Mouse (Mus musculus): ENCODE measurements around the gene Hsd17b13. TPM values are rescaled to one million over a fixed set of nuclear protein-coding genes. Genes with fewer than 3 reads are reported as not detected.
"Not testable (repeated sequence)": the region's sequence is repeated elsewhere in the genome, so short reads cannot be mapped to it uniquely, and the experiment has no call there.

Hsd17b13 gene
- total RNA-seq, 4 experiments from 2014 or later: not detected

DNA sequence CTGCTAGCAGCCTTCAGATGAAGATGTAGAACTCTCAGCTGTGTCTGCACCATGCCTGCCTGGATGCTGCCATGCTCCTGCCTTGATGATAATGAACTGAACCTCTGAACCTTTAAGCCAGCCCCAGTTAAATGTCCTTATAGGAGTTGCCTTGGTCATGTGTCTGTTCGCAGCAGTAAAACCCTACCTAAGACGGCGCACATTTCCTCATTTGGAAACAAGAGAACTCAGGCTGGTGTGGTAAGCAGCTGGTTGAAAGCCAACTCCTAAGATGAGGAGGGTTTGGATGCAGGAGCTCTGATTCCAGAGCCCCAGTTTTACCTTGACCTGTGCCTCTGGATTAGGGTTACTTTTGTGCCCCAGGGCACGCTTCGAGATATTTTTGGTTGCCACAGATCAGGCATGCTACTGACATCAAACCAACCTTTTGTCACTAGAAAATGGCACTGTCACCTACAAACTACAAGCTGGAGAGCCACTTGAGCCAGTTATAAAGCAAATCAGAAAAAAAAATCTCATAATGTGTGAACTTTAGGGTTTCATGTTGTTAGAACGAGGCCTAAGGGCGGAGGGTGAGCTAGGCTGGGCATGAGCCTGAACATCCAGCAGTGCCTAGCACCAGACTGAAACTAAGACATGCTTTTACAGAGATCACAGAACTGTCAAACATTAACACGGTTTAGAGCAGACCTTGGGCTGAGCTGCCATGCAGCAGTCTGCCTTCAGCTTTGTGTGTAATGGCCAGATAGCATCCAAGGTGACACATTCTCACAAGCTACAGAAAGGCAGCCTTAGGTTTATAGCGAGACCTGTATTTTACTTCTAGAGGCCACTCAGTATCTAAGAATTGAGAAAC, 3.7 kb upstream of the Hsd17b13 start:
- DNase-seq: no peak

DNA sequence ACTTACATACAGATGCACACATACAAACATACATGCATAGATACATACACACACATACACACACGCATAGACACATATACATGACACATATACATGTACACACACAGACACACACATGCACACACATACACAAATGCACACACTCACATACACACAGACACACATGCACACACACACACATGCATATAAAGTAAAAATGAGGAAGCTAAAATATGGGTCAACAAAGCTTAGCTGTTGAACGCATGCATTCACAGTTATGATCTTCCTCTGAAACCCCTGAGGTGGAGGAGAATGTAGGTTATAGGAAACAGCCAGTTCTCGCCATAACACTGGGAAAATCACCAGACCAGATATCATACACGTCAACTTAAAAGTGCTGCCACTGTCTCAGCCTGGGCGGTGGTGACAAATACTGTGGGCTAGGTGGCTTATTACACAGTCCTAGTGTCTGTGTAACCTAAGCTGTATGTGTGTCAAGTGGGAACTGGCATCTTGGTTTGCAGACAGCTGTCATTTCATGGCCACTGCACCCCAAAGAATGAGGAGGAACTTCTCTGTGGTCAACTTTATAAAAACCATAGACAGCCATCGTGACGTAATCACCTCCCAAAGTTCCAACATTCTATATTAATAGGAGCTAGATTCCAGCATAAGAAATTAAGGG, 829 bp upstream of the Hsd17b13 start:
- DNase-seq: no peak

DNA sequence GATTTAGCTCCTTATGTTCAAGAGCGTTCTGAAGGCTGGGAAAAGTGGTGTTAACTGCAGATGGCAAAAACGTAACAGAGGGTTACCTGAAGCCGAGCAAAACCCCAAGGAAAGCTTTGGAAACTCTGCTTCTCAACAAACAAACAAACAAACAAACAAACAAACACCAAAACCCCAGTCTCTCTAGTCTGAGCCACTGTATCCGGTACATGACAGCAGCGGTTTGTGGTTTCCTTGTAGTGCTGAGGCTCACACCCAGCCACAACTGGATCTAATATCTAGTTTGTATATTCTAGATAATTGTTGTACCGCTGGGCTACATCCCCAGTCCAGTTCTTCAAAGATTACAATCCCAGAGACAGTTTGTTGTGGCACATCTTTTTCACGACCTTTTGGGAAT, 1.5 kb downstream of the Hsd17b13 start:
- DNase-seq: no peak

DNA sequence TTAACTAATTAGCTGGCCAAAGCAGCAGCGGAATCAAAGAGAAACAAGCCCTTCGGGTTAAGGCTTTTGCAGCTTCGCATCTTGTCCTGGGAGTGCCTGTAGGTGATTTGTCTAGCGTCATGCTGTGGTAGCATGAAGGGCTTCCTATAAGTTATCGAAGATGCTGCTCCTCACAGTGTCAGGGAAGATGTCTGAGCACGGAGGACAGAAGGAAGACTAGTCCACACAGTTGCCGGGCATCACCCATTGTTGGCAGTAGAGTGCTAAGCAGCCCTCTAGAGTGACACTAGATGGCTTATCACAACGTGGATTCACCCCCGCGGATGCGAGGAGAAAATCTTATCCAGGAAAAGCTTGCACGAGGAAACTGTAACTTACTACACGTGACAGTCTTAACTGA, 4.4 kb downstream of the Hsd17b13 start:
- no peak for DNase-seq

DNA sequence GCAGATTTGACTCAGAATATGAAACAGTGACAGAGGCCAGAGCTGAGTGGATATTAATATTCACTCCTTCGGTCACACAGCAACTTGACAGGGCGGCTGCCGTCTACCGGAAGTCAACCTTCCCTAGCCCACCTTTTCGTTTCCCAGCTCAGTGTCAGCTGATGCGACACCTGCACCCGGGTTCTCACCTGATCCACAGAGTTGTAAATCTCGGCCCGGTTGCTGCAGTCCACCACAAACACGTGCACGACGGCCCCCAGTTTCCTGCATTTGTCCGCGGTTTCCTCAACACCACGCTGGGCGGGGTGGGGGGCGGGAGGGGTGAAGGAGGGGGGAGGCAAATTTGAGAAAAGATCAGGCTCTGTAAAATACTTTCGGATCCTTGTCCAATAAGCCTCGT, 4.8 kb downstream of the Hsd17b13 start:
- DNase-seq: no peak

DNA sequence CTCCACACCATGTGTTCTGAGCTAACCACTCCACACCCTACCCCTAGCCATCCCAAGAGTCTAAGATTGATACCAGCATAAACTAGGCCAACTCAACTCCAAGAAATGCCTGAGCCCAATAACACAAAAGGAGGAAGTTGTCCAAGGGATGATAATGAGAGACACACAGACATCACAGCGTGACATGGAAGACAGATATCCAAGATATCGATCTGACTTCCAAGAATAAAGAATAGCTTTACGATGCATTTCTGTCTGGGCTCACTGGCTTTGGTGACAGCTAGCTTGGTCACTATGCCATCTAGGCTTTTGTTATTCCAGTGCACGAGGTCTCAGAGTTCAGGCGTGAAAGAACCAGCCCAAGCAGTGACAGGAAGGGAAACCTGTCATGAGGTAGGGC, 6.2 kb downstream of the Hsd17b13 start:
- DNase-seq: no peak

DNA sequence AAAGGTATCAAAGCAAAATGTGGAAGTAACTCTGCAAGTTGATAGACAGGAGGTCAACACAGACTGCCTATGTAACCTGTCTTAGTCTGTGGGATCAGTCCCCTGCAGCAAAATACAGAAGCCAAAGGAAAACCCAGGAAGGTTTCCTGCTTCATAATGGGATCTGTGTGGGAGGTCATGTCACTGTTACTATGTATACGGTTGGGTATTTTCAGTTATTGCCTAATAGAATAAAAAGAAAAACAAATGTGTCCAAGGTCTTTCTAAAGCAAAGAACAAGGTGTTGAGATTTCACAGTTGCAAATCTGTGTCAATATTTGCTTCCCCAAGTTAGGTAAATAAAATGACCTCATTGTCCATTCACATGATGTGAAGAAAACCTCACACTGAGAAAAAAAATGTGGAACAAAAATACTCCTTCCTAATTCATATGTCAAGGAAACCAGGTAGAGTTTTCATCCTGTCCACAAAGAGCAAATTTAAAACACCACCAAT, 14.2 kb downstream of the Hsd17b13 start:
- DNase-seq: no peak

DNA sequence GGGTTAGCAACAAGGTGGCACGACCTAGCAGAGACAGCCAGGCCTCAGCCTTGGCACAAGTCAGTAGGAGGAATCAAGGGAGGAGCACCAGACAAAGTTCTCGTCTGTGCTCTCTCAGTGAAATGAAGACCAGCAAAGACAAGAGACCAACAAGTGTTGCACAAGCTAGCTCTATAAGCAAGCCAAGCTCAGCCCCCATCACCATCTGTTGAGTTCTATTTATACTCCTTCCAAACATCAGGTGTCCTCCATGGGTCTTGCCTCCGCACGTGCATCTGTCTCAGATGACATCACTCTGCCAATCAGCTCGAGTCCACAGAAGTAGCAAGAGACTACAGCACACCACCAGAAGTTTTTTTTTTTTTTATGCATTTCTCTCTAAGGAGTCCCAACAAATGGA, 22.6 kb downstream of the Hsd17b13 start:
- DNase-seq: no peak

DNA sequence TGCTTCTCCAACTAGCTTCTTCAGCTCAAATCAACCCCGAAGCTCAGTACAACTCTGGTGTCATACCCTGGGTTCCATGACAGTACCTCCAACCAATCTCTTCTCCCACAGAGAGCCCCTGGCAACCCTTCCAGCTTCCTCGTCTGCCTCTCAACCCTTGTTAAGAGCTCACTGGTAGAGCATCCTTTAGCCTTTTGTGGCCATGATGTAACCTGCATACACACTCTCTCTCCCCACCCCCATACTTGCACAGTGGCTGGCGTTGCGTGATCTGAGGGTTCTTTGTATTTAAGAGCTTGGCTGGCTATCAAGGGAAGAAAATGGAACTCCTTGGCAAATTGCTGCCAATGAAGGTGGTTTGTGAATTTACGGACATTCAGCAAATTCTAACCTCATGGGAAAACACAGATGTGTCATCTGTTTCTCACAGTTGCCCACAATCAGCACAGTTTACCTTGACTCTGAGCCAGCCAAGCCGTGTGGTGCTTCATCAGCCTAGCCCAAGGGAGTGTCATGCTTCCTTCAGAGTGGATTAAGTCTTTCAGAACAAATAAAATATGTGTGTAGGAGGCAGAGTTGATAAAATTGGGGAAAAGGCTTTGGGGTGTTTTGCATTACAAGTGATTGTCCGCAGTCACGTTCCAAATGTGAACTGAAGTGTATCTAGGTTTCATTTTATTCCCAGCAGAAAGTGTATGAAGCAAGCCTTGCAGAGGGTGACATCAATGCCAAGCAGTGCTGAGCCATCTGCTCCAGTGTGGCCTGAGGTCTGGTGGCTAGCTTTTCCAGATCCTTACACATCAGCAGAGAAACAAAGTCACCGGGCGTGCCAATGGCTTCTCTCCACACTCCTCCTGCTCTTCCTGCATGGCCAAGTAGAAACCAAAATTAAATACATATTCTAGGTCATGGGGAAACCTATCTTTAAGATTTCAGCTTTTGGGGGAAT, 23.8 kb downstream of the Hsd17b13 start:
- no peak for DNase-seq

DNA sequence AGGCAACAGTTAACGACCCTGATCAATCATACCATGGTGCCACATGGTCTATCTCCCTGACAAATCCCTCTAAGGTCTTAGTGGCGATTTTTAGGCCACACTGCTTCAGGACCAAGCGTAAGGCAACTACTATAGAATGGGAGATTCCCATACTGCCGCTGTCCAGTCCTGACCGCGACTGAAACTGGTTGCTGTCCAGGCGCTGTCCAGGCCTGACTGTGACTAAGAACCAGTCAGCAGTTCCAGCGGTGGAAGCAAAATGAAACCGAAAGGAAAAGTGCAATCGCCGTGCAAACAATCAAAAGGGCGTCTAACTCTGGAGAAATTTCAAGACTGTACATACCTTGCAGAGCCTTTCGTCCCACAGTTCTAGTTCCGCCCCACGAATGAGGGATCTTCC, 27.1 kb downstream of the Hsd17b13 start:
- DNase-seq: not testable (repeated sequence)

DNA sequence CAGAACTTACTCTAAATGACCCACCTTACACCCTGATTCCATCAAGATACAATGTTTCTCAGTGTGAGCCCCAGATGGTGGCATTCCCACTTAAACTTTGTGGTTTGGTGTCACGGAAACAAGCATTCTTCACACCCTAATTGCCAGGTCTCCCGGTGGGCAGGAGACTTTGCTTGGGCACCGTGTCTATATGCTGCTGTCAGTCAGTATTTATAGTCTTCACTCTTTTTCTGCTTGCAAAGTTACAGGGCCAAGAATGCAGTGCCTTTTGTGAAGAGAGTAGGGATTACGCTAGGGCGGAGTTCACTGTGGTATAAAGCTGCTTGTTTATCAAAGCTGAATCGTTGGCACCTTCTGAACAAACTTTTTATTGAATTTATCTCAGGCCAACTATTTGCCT, 34.0 kb downstream of the Hsd17b13 start:
- no peak for DNase-seq

DNA sequence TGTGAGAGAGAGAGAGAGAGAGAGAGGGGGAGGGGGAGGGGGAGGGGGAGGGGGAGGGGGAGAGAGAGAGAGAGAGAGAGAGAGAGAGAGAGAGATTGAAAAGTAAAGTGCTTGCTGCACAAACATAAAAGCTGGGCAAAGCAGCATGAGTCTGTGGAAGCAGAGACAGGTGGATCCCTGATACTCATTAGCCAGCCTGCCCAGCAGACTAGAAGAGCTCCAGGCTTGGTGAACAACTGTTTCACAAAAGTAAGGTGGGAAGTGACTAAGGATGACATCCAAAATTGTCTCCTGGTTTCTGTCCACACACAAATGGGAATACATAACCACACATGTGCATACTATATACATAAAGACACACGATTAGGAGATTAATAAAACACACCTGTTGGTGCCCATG, 37.4 kb downstream of the Hsd17b13 start:
- DNase-seq: no peak

DNA sequence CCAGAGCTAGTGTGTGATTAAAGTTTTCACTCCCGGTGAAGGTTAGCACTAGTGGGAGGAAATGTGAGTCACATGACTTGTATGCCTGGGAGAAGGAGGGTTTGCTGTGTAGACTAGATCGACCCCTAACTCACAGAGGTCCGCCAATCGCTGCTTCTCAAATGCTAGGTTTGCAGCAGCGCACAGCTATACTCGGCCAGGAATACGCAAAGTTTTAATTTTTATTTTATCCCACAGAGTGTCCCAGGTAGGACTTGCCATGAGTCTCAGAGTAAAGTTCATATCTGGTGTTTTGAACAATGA, 37.9 kb downstream of the Hsd17b13 start:
- DNase-seq: no peak

DNA sequence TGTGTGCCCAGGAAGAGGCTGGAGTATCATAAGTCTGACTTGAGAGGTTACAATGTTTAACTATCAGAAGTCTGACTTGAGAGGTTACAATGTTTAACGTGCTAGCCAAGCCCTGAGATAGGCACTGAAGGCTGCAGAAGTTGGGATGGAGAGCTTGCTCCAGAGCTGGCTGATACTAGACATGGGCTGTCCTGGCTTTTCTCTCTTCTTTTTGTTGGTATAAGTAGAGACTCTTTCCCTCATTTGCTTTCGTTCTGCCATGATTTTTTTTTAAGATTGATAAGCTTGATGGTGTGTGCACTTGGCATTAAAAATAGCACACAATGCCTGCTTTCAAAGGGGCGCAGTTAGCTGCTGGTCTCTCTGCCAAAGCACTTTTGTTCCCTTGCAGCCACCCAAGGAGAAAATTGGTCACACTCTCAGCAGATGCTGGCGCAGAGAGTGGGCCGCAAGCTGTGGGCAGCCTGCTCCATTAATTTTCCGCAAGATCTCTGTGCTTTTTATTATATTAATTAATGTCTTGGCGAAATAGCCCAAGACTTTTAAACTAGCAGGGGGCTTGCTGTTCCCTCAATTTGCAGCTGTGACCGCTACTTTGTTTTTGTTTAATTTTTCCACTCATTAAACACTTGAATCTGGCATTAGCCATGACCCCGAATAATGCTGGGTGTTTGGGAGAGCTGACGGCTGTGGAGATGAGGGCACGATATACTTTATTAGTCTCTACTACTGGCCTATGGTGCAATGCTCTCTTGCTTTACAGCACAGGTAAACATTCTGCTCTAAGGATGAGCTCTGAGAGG, 38.5 kb downstream of the Hsd17b13 start:
- no peak for DNase-seq

DNA sequence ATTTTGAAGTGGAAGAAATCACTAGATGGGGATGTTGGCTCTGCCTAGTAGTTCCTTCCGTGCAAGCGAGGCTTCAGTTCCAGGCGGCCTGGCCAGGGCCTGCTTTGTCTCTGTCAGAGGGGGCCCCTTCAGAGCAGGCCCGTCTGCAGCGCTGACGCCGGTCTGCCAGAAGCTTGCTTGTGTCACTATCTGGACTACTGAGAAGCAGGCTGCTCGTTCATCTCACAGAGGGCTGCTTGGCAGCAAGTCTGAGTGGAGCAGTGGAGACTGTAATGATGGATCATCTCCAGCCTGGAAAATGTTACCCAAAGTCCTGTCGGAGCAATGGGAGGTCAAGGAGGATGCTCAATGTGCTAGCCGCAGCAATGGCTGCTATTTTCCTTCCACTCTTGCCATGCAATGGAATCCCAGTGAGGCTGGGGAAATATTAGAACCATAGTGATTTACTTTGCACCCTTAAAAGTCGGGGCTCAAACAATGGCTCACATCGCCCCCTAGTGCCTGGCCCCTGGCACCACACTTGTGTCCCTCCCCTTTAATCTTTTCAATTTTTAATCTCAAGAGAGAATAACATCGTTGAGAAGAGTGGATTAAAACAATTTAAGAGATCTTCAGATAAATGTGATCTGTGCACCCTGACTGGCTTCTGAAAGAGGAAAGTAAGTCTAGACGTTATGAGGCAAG, 40.2 kb downstream of the Hsd17b13 start:
- no peak for DNase-seq

DNA sequence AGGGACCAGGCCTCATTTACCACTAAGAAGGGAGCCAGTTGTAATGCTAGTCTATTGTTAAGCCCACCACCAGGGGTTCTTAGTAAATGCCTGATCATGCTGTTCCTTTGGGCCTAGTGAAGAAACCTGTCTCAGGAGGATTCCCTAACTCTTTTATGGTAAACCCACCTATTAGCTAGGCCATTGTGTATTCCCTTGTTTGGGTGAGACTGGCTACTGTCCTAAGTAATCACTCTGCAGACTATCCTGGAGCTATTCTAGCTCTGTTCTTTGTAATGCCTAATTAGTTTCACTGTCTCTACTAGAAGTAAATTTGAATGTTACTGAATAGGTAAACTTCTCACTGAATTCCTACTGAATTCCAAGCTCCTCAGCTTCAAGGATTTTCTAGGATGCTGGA, 45.3 kb downstream of the Hsd17b13 start:
- DNase-seq: not testable (repeated sequence)

DNA sequence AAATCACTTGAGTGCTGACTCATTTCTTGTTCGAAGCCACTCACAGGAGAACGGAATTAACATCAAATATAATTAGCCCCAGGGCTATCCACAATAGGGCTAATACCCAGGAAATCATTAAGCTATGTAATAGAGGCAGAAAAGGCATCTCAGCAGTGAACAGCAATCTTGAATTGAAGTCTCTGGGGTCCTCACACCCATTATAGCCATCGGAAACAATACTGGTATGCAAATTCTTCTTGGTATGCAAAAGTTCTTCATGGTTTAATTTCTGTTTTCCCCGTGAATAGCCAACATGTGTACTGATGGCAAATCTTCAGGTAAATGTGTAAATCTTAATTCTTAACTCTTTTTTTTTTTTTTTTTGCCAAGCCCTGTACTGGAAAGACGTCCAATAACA, 46.7 kb downstream of the Hsd17b13 start:
- no peak for DNase-seq

DNA sequence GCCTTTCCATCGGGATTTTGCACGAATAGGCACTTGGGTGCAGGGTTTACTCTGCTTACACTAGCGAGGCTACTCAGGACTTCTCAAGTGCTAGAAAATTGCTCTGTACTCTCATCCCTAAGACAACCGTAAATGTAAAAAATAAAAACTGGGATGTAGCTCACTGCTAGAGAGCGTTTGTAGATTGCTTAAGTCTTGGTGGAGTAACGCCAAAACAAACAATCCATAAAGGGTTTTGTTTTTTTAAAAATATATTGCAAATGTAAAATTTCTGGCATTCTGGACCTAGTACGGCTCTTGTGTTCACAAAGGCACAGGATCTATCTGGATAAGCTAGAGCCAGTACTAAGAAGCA, 49.0 kb downstream of the Hsd17b13 start:
- DNase-seq: no peak

DNA sequence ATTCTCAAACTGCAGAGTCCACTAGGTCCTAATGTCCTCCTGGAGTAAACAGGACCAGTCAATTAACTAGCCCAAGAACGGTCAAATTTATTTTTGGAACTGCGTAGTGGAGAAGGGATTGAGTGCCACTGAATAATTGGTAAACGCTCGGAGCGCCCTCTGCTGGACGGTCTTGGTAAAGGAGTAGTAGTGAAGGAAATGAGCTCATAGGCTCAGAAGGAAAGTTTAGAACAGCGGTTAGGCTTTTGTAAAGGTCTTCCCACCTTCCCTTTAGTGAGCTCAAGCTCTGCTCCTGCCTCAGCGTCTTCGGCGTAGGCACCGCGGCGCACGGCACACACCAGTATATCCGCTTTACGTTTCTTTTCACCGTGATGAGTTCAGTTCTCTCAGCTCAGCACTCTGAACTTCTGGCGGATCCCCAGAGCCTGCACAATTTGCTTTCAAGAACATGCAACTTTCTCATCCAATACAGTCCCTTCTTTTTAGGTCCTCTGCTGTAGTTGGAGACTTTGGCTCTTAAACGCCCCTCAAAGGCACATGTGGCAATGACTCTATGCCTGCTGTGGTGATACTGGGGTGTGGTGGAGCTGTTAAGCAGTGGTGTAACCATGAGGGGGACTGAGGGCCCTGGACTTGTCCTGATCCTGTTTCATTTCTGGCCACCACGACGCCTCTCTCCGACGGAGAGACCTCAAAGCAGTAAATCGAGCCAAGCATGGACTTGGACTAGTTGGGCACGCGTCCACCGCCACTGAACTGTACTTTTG, 49.6 kb downstream of the Hsd17b13 start:
- peak; percentile 71 for DNase-seq

DNA sequence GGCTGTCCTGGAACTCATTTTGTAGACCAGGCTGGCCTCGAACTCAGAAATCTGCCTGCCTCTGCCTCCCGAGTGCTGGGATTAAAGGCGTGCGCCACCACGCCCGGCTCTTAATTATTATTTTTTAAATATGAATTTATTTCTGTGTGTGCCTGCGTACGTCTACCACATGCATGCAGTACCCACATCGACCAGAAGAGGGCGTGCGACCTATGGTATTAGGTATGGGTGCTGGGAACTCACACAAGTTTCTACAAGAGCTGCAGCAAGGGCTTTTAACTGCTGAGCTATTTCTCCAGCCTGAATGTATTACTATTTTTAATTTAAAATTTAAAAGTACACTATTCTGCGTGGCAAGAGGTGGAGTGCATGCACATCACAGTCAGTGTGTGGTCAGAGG, 50.8 kb downstream of the Hsd17b13 start:
- no peak for DNase-seq

DNA sequence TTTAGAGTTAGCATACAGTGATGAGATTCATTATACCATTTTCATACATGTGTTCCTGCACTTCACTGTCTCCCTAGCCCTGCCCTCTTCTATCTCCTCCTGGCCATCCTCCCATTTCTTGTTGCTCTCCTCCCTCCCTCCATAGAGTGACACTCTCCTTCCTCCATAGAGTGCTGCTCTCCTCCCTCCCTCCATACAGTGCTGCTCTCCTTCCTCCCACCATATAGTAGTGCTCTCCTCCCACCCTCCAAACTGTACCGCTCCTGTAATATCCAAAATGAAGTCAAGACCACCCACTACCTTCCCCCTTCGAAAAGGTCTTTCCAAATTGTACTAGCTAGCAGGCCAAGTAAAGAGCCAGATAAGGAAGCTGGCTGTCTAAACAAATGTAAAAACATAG, 53.5 kb downstream of the Hsd17b13 start:
- no peak for DNase-seq
